Mouse (Mus musculus) kidney, postnatal 36 days (tissue): Measurements from ENCODE around the gene Stard13.

Experiments used
- DNase-seq, 2 experiments: peaks; one replicate each; pipeline ENCODE4 v3.0.0; 2021 to 2022; ENCODE audit warnings: mixed read lengths in 2 of 2

Gene Stard13

DNA sequence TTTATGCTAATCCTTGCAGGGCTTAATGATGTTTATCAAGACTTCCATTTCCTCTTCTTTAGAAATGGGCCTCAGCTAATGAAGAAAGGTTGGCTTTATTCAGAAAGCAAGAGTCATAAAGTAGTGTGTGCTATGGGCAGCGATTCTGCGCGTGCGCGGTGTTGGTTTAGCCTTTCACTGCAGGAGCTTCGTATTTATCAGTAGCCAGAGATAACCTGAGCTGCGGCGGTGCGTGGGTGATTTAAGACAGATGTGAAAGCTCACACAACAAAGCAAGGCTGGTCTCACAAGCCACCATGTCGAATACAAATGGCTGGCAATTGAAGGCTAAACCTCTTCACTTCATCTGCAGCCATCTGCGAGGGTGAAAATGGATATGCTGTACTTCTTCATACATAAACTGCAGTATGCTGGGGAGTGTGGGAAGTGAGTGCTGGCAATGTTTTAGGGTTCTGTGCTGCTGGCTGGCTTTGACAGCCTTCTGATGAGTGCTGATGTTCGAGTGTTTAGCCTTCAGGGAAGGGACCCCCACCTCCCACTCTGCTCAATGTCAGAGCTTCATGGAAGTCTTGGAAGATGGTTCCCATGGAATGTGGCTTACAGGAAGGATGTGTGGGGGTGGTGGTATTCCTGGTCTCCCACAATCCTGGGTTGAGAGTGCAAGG, 177.2 kb downstream of the Stard13 start:
- no peak for DNase-seq

DNA sequence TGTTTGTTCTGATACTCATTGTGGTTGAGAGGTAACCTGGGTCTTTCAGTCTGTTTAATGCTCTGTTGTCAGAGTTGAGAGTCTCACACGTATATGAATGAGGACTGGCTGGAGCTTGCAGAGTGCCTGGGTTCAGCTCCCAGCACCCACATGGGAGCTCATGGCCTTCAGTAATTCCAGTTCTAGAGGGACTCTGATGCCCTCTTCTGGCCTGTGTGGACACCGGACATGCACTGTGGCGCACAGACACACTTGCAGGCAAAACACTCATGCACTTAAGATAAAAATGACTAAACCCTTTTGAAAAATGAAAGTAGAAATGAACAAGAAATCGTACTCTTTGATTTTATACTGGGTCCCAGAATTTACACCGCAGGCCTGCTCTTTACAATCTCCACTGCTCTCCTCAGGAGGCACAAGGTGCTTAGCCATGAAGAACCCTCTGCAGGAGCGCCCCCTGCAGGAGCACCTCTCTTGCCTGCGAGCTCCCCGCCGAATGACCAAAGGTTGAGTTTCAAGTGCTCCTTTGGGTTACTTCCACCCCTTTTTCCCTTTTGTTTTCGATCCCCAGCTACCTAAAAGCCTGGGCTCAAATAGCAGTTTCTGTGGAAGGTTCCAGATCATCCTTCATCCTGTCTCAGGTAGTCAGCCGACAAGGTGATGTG, 178.1 kb downstream of the Stard13 start:
- DNase-seq, result peak in 1 of 2 experiments; percentile 47

DNA sequence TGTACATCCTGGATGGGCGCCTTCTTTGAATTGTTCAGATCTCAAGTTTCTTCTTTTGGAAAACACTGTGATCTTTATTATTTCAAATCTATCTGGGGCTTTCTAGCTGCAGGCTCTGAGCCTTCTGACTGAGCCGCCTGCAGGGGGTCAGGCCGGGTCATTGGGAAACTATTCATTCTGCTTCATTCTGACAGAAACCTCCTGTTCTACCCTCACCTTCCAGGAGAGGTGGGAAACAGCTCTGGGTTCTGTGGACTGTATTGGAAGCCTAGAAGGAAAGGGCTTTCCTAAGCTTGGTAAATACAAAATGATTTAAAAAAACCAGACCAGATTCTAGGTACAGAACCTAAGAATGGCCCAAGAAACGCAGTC, 178.9 kb downstream of the Stard13 start:
- peak in 1 of 2 experiments; percentile 27 for DNase-seq

DNA sequence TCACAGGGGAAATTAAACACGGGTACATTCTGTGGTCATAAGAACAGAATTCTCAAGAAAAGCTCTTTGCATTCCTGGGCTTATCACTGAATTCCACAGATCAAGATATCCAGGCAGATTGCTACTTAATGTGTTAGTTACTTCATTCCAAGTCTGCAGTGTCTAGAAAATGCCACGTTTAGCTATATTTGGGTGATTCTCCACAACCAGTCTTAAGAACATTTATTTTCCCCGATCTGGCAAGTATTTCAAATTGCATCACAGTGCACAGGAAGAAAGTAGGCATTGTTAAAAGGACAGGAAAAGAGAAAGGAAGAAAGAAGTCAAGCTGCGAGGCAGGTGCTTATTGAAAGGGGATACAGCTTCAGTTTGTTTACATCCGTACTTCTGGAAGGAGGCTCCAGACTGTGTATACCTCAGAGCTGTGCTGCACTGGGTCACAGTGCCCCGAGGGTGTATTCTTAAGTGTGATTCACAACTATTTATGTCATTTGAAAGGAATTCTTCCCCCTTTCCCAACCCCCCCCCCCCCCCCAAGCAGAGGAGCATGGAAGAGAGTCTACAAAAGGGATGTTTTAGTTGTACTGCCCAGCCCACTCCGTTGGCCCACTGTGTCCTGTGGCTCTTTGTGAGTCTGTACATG, 179.4 kb downstream of the Stard13 start:
- no peak for DNase-seq

DNA sequence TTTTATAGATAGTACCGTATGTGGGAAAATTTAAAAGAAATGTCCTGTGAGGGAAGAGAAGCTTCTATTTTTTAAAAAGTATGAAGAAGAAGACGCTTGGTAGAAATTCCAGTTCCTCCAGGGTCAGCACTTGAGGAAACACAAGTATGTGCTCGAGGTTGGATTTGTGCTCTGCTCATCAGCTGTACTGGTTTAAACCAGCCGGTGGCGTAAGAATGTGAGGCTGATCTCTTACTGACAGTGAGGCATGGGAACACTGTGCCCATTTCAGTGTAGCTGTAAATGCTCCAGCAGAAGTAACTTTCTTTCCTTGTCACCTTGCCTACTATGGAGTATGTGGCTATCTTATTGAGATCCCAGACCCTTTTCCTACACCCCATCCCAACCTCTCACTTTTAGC, 180.4 kb downstream of the Stard13 start:
- no peak for DNase-seq

DNA sequence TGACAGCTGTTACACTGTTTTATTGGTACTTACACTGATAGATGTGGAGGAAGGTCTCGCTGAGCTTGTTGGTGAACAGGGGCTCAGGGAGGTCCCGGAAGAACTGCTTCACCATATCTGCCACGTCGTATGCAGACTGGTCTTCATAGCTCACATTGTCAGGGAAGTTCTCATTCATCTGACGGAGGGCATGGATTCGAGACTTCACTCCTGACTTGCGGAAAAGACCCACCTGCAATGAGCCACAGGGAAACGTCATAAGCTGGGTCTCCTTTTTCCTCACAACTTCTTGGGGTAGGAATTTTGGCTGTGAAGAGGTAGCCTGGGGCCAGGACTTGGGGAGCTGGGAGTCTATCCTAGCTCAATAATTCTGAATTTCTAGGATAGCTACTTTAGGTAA, 181.3 kb downstream of the Stard13 start:
- no peak for DNase-seq

DNA sequence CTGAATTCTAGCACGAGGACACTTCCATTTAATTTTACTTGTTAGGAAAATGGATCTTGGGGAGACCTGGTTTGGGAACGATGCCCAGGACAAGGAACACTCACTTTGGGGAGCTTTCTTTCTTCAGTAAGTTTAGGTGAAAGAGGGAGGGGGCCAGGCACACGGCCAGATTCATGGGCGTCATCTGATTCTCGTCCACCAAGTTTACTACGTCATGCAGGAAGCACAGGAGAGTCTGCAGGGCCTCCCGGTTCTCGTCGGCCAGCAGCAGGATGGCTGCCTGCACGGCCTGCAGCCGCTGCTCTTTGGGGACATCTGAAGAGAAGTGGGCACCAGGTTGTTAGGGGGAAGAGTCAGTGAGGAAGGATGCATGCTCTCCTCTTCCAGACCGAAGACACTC, 186.1 kb downstream of the Stard13 start:
- peak; percentile 36 to 46 for DNase-seq

DNA sequence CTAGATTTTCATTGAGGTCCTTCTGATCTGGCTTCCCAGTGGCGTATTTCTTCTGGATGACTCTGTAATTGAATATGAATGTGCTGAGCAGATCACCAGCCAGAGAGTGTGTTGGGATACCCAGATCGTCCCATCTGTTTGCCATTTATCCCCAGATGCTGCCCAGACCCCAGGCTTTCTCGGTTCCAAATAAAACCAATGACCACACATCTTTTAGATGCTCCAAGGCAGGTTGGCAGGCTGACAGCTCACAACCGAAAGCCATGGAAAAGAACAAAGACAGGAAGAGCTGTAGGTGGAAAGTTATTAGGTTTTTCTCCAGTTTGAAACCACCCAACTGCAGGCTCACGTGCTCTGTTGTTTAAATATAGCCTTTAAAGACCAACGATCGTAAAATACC, 186.7 kb downstream of the Stard13 start:
- DNase-seq, result peak; percentile 42 to 60

DNA sequence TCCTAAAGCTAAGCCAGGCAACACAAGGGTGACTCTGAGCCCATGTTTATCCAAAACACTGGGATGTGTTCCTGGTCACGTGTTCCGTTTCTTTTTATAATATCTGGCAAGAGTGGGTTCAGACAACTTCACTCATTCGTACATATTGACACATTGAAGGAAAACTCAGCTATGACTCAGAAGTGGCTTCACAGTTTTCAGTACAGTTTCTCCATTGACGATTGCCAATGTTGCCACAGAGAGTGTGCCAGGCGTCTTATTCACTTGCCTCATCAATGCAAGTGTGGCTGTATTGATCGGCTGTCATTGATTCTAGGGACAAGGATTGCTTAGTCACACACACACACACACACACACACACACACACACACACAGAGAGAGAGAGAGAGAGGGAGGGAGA, 187.5 kb downstream of the Stard13 start:
- DNase-seq, result no peak

DNA sequence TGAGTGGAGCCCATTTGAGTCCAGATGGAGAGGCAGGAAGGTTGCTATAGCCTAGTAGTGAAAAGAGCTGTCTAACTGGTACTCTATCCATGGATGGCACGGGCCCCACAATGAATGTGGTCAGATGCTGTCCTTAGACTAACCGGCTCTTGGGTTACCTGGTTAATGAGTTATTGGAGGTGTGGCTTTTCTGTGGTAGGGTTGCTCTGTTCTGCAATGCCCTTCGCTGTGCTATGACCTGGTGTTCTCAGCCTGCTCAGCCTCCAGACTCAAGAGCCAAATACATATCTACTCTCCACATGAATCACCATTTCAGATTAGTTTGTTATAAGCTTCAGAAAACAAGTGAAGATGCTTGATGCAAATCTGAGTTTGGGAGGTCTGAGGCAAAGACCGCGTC, 190.7 kb downstream of the Stard13 start:
- DNase-seq, result peak; percentile 73 to 84

DNA sequence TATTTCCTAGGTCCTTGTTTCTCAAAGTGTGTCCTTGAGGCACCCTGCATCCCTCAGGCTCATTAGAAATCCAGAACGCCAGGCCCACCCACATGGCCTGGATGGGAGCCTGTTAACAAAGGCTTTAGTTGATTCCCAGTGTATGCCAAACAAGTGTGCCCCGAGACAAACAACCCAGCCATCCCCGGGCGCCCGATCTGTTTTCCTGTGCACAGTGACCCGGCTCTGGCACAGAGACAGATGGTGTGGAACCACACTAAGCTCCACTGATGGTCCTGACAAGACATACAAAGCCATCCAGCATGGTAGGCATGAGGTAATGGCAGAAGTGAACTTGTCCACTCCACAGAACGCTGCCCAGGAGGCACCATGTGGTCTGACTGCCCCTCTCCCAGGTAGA, 195.8 kb downstream of the Stard13 start:
- DNase-seq, result no peak

DNA sequence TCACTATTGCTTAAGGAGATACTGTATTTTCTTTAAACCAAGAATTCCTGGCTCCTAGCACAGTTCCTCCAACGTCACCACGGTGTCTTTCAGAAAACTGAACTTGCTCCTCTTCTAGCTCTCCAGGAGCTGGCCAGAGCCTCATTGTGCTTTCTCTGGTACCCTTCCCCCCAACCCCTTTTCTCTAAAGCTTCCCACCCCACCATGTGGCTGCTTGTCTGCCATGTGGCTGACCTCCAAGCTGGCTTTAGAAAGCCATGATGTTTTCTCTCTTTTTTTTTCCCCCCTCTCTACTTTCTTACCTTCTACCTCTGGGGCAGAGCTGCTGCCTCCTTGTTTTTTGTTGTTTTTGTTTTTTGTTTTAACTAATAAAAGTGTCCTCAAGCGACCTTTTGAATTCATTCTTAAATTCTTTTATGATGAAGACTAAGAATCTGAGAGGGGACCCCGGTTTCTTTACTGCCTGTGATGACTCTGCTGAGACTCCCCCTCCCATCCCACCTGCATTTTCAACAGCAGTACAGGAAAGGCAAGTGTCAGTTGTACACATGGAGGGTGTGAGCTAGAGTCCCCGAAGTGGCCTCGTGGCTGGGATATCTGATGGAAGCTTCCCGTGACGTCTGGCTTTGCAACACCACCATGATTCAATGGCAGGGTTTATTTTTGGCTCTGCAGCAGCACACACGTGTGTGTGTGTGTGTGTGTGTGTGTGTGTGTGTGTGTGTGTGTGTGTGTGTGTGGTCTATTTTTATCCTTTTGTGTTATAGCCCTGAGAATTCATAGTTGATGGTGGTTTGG, 198.7 kb downstream of the Stard13 start:
- DNase-seq, result no peak

DNA sequence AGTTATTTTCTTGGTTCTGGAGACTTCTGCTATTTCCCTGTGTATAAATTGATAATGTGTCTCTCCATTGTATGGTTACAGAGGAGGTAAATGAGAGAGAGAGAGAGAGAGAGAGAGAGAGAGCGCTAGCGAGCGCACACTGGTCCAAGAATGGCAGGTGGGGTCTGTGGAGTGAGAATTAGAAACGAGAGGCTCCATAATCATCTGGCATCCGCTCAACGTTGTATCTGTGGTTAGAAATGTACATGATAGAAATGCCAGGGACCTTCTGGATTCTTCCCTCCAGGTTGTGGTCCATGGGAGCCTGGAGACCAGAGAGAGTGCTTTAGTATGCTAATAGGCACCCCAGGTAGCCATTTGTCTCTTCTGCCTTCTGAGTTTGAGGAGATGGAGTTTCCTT, 204.7 kb downstream of the Stard13 start:
- no peak for DNase-seq

DNA sequence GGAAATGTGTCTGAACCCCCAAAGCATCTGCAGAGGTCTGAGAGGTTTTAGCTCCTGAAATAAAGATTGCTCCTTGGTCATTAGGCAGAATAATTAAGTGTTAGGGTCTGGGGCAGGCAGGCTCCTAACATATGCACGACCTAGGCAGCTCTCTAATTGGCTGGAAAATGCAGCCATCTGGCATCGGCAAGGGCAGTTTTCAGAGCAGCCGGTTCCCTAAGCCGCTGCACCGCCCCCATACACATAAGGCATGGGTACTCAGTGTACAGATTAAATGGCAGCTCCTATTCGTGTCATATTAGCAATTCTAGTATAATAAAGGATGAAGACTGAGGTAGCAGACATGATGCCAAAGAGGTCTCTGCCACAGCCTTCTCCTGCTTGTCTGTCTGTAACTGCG, 206.5 kb downstream of the Stard13 start:
- DNase-seq, result no peak

DNA sequence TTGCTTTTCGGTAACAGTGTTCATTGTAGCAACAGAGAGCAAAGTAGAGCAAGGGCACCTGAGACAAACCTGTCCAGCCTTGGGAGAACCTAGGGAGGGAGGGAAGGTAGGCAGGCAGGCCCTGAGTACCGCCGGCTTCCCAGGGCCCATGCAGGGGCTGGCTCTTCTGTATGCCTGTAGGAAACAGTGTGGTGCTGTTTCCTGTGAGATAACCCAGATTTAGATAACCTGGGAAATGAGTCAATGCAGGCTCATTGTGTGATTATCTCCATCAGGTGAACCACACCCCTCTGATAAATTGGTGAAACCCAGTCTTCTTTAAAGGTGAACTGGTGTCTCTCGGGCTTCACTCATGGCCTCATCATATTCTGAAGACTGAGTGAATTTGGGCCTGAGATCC, 207.6 kb downstream of the Stard13 start:
- no peak for DNase-seq

DNA sequence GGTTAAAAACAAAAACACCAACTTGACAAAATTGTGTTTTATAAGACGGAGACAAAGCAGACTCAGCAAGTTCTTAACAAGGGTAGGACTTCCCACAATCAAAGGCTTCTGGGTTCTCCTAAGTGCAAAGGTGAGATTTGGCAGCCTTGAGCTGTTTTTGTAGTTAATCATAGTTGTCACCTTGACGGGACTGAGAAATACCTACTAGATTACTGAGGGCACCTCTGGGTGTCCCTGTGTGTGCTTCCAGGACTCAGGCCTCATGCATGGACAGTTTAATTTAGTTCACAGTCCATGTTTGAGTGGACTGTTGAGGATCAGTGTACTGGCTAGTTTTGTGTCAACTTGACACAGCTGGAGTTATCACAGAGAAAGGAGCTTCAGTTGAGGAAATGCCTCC, 209.2 kb downstream of the Stard13 start:
- DNase-seq, result peak; percentile 38 to 52

DNA sequence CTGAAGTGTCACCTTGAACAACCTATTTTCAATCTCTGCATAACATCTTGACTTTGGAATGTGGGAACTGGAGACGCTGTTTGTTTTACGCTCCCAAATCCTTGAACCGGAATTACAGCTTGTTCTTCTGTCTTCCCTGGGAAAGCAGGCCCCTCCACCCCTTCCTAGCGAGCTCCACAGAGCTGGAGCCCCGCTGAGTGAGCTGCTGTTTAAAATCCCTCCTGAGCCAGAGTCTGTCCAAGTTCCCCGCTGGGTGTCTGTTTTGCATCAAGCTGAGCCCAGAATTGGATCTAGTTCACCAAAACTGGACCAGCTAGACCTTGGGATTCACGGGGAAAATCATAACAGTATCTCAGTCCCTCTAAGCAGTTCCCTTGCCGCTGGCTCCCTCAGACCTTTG, 210.2 kb downstream of the Stard13 start:
- peak; percentile 5 to 36 for DNase-seq

DNA sequence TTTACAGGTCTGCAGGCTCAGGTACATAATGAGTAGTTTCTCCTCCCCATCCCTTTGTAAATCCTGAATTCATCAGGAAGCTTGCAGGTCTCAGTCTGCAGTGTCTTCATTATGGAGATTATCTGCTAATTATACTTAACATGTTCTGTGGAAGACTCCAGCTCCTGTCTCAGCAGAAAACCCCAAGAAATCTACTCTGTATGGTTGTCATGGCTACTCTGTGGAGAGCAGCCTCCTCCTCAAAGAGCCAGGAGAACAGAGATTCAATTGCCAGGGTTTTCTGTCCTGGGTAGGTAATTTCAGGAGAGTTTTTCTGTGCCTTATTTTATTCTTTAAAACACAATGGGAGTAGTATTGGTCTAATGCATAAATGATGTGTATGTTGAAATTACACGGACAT, 210.7 kb downstream of the Stard13 start:
- no peak for DNase-seq

DNA sequence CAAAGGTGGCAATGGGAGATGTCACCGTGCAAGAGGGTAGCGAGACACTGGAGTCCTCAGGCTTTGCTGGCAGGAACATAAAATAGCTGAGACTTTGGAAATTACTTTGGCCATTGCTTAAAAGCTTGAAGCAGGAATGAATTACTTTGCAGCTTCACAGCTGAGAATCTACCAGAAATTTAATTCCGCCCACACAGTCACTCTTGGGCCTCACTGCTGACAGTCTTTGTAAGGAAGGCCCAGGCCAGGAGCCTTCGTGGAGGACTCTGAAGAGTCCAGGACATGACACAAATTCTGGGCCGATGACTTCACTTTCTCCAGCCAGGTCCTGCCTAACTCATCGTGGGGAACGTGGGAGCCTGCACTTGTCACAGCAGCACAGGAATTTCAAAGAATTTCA, 211.6 kb downstream of the Stard13 start:
- no peak for DNase-seq

DNA sequence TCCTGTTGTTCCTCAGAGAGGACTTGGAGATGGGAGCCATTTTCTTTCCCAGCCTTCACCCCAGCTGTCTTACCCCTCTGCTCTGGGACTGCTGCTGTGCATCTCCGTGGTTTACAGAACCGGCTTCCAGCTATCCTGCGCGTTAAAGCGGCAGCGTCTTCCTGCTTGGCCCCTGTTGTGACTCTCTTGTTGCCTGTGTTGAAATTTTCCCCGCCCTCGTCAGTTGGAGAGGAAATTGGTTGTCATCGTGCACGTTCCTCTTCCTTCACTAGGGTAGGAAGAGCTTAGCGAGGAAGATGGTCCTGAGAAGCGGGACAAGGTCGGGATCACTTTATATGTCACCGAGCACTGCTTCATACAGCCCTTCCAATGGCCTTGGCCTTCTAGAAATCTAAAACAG, 212.8 kb downstream of the Stard13 start:
- peak in 1 of 2 experiments; percentile 27 for DNase-seq

DNA sequence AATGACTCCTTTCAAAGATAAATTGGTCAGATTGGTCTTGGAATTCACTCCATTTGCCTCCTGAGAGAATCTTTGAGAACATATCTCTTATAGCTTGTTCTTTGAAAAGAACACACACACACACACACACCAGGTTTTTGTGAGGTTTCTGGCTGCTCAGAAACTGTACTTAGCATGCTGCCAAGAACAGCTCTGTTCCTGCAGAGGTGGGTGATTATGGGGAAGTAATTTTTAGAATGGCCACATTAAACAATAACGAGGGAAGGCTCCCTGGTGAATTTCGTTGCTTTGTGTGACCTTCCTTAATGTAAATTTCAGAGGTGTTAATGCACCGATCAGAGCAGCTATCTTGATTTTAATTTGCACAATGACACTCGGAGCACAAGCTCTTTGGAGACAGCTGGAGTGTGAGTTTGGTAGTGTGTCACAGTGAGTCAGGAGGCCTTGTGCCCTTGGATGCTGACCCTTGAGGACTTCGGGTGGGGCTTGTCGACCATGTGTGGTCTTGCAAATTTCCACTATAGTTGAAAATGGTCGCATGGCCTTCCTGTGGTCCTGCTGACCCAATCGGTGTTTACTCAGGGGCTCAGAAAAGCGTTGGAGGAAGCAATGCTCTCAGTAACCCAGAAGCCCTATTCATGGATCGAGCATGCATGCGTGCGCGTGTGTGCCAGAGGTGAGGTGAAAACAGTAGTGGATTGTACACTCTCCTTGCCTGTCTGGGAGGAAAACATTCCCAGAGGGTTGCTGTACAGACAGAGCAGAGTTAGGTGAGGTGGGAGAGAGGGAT, 213.4 kb downstream of the Stard13 start:
- no peak for DNase-seq

DNA sequence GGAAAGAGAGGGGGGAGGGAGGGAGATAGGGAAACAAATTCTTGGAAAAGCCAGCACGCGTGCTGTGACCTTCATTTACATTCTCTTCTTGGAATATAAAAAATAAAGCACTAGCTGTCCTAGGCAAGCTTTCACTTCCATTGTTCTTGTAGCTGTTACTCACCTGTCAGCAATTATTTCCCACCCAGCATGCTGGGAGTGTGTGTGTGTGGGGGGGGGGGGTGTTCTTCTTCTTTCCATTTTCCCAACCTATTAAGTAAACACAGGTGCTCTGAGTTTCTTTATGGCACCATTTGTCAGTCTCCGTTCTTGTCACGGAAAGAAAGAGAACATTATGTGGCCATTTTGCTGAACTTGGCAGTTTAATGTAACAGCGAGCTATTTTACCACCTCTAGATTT, 214.7 kb downstream of the Stard13 start:
- no peak for DNase-seq

DNA sequence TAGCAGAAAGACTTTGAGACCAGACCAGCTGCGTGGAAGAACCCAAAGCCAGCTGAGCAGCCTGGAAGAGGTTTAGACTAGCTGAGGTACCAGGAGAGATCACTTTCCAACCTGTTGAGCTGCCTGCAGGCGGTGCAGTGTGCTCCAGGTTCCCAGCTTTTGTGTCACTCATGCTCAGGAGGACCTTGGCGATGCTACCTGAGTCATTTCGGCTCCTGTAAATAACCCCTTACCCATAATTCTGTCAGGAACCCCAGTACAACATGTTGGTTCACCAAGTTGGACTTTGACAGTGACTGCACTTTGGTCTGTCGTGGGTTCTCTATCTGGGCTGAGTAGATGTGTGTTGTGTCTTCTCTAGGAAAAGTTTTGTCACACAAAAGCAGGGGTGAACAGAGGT, 215.2 kb downstream of the Stard13 start:
- DNase-seq, result peak; percentile 29 to 54
